Mouse (Mus musculus) adrenal gland, adult 8-10 months (tissue): Measurements from ENCODE around the gene Pkd2l1. TPM values are rescaled to one million over a fixed set of nuclear protein-coding genes. Genes with fewer than 3 reads are reported as not detected.
A peak's percentile ranks its signal among the peaks of the same experiment; 100 is the strongest.

ENCODE experiments used
- DNase-seq: peaks from one replicate; pipeline ENCODE4 v3.0.0; 2022
- total RNA-seq, 4 experiments: library from RNA; stranded (reverse); gene quantifications; 2 replicates each; pipeline ENCODE4 v1.2.4; 2022

The Pkd2l1 gene
- total RNA-seq, 4 experiments from 2014 or later: not detected

GRCm38 (mm10) chr19:44157005-44157404 lies 35.2 kb downstream of the Pkd2l1 start:
- no peak for DNase-seq

DNA sequence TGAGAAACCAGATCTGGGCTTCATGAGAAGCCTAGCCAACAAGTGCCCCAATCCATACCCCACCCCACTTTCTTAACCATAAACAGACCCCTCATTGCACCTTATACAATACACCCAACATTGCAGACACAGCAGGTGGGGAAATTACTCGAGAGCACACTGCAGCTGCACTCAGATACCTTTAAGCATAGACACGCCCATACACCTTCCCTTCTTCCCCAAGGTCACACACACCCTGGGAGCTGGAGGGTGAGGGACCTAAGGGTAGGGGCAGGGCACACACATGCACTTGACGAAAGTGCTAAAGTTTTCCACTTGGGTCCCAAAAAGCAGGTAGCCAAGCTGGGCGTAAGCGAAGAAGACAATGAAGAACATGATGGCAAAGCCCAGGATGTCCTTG lies 38.5 kb downstream of the Pkd2l1 start:
- DNase-seq: no peak

DNA sequence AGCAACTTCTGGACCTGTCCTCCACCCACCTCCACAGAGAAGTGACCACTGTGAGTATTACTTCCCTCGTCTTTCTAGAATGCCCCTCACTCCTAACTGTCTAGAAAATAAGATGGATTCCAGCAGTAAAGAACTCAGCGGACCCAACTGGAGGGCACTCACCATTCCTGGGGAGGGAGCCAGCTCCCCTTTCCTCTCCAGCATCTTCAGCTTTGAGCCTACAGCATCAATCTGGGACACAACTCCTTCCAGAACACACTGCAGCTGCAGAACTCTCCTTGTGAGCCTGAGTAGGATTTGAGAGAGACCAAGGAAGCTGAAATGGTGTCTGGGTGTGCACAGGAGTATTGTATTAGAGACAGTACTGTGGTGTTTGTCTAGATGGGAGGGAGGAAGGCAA lies 43.3 kb downstream of the Pkd2l1 start:
- no peak for DNase-seq

- no peak for DNase-seq
Measured at GRCm38 (mm10) chr19:44148345-44148744, 43.9 kb downstream of the Pkd2l1 start.

DNA sequence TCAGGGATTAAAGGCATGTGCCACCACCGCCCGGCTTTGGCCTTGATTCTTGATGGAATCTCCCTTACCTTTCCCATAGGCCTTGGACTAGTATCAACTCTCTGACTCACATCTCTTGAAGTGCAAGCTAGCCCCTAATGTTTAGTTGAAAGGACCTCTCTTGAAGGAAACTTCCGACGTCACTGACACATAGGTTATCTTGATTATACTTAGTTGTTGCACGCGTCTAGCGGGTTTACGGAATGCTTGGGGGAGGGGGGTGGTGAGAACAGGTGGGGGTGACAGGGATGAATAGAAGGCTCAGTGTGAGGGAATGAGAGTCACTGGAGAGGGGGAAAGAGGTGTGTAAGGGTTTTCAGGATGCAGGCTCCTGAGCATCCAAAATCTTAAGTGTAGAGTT lies 45.3 kb downstream of the Pkd2l1 start:
- DNase-seq: no peak

DNA sequence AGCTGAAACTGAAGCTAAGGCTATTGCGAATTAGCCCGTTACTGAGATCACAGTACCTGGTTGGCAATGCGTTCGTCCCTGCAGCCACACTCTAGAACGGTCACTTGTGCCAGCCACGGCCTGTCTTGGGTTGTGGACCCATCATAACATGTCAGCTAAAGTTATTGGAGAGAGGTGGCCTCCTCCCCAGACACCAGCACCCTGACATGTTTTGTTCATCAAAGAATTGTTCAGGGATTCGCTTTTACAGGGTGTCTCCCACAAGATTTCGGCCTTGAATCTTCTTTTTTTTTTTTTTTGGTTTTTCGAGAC lies 45.7 kb downstream of the Pkd2l1 start:
- no peak for DNase-seq

- DNase-seq: peak; percentile 83
Measured at GRCm38 (mm10) chr19:44145702-44146567, 46.3 kb downstream of the Pkd2l1 start, which contains the start of gene Bloc1s2. Gene Bloc1s2 (minus strand): TSS chr19:44146446.

GRCm38 (mm10) chr19:44144366-44144765 lies 47.9 kb downstream of the Pkd2l1 start:
- no peak for DNase-seq

GRCm38 (mm10) chr19:44135960-44136485 lies 56.2 kb downstream of the Pkd2l1 start:
- DNase-seq: no peak

DNA sequence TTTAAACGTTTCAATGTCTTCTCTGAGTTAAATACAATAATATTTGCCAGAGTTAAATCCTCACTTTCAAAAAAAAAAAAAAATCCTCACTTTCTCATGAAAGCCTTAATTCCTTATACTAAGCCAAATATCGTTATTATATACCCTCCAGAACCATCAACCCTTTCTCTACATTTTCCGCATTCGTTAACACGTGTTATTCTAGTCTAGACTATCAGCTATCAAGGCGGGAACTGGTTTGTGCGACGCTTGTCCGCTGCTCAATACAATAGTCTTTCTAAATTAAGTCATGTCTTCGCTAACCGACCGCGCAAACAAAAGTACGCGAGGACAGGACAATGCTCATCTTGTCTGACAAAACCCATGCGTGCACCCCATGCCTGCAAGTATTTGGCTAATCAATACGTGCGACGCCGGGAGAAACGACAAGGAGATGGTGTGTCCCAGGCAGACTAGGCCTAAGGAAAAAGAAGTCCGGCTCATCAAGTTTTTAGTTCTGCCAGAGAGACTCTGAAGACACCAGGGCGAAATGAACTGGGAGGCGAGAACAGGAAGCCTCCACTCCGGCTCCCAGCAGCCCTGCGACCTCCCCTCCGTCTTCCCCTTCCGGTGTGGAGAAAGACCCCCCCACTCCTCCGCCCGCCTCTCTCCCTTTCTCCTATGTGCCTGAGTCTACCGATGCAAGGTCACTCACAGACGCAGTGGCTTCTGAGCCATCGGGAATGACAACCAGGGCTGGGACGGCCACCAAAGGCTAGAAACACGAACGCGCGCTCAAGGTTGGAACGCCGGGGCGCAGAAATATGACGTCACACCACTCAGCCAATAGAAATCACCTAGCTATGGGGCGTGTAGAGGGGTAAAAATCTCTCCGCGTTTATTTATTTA lies 56.9 kb downstream of the Pkd2l1 start, which contains the start of gene Cwf19l1:
Cwf19l1 (minus strand) TSS at position 805 of the 888 bp plus-strand sequence.
- peak; percentile 87 for DNase-seq

DNA sequence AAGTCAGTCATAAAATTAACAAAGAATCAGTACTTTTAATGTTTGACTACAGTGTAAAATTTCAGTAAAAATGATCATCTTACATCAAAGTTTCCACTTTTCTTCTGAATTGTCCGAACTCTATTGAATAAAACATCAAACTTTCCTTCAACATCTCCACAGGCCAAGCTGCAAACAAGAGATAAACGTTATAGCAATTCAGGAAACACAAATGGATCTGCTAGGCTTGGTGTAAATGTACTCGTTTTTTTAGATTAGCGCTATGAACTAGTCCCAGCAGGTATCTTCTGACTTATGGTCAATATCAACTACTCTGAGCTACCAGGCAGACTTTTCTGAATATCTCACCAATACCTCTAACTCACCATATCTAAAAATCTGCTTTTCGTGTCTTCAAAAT lies 59.3 kb downstream of the Pkd2l1 start:
- DNase-seq: no peak

DNA sequence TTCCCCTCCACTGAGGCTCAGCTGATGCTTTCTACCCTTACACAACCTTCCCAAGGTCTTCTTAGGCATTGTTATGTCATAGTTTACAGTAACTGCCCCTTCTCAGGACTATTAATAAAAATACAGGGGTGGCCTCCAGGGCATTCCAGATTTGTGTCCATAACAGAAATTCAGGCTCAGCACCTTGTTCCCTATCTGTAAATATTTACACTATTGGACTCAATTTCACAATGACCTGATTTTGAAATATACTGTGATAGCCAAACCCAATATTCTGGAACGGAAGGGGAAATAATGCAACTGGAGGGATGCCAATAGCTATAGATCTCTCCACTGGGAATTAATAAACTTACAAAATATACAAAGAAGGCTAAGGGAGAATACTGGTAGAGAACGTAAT lies 63.7 kb downstream of the Pkd2l1 start:
- no peak for DNase-seq

DNA sequence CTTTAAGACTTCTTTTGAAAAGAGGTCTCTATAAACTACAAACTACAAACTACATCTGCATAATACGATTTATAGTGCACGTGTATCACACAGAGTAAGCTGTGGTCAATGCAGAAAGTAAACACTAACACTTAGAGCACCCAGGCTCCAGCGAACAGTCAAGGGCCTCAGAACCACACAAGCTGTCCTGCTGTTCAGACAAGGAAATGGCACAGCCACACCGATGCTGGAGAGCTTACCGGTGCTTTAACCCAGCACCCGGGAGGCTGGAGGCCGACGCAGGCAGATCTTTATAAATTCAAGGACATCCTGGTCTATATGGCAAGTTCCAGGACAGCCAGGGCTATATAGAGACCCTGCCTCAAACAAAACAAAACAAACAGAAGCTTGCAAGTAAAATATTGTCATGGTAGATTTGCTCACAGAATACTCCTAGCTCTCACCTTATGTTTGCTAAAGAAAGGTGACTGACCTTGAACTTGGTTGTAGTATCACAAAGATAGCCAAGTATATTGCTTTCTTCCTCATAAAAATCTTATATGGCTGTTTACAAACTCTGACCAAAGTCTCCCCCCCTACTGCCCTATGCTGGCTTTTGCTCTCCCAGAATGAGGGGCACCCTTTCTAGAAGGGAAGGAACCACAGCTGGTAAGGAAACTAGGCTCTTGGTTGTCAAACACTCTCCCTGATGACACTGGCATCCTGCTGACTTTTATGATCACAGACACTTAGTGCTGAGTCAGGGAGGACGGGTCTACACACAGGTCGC lies 64.3 kb downstream of the Pkd2l1 start:
- no peak for DNase-seq

DNA sequence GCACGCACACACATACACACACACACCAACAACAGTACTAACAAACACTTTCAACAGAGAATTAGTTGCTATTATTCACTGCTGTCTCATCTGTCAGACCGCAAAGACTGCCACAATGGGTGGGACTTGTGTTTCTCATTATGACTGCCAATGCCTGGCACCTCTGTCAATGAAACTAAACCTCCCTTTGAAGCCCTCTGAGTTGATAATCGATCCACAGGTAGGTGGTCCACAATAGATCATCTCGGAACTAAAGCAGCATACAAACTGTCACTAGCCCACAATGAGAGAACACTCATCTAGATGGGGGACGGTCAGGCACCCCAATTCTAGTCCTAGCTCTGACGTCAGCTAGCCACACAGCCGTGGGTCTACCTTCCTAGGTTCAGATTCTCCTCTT lies 71.1 kb downstream of the Pkd2l1 start:
- DNase-seq: no peak

- DNase-seq: peak; percentile 61
Measured at GRCm38 (mm10) chr19:44120686-44121085, 71.6 kb downstream of the Pkd2l1 start.

DNA sequence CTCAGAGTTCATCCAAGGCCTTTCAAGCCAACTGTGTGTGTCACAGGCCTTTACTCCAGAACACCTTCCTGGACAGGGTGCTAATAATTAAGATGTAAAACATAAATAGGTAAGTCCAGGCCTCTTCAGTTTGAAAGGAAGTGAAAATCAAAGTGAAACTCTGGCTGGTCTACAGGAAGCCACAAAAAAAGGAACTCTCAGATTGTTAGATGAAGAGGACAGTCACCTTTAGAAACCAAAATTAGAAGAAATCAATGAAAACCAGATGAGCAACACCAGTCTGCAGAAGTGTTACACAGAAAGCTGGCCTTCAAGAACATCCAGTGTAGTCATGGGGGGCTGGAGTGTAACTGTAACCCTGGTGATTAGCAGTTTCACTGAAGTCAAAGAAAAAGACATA lies 74.4 kb downstream of the Pkd2l1 start:
- no peak for DNase-seq

- no peak for DNase-seq
Measured at GRCm38 (mm10) chr19:44111706-44112105, 80.5 kb downstream of the Pkd2l1 start.

- DNase-seq: no peak
Measured at GRCm38 (mm10) chr19:44110356-44110755, 81.9 kb downstream of the Pkd2l1 start.

DNA sequence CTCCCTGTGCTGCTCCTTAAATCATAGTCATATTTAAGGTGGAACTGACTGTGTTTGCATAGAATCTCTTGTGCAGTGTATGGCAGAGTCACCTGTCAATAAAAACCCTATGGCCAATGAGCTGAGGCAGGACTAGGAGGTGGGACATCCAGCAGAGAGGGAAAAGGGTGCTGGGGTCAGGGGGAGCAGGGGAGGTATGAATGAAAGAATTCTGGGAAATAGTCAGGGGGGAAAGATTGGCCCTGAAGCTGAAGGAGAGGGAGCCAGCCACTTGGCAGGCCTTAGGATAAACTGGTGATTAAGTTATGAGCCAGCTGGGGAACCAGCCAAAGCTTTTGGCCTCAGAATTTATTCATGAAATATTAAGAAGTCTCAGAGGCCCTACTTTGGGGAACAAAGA lies 83.2 kb downstream of the Pkd2l1 start:
- DNase-seq: peak; percentile 73

DNA sequence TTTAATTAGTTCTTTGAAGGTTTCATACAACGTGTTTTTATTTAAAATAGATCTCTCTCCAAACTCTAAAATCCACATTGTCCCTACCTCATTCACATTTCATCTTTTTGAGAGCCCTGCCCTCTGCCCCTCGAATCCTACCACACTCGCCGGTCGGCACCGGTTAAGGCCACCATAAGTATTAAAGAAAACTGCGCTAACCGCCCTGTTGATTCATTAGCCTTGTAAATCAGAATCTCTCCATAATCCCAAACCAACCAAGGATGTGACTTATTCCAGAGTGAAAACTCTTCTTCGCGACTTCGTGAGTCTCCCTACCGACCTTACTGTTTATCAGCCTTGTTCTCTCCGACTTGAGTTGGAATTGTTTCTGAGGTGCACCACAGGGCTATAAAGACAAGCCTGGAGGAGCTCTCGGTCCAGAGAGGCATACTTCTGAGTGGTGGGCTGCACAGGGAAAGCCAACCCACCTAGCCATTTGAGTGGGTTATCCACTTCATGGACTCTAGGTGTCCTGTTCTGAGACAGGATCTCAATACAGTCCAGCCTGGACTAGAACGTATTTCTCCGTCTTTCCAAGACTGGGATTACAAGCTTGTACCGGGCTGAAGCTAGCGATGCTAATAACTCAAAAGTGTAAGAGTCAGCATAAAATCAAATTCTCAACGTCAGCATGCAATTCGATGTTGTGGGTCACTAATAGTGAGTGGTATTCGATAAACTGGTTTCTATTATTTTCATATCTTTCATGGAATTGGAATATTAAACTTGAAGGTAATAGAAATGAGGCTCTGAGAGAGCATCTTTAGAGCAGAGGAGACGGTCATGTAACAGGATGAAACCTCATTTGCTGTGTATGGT lies 84.4 kb downstream of the Pkd2l1 start:
- DNase-seq: no peak
